In the genomic region with DNA sequence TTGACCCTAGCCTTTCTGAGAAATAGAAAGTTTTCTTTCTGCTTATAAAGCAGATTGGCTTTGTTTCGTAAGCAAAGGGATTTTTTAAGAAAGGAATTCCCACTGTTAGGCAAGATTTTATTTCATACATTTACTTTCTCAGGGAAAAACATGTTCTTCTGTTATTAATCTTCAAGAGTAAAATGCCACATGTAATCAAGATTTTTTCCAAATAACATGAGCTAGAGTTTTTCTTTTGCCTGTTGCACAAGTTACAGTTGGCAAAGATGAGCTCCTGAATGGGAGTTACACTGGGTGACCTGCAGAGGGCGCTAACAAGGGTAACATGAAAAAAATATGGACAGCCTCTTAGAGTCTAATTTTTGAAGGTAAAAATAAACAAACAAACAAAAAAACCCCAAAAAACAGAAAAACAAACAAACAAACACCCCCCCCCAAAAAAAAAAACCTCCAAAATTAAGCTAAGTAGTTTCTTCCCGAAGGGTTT, we compare ENCODE assay signal across 8 mouse cellular contexts.
A peak's percentile ranks its signal among the peaks of the same experiment; 100 is the strongest.
DNase-seq lines count a peak whose midpoint lies in the region; ATAC-seq and TF ChIP-seq lines count a peak whose summit lies in the region.
"Had no signal": no experiment of that assay in that cellular context is flagged by ENCODE, and none has a peak within 500 bp of the region (broad histone marks: within the 10 kb centered on the region; RNA-seq: fewer than 3 reads in every experiment).

No protein-coding gene starts in this region.

- no peaks in the 10 kb centered on the region for H3K27me3 ChIP-seq in hindbrain, postnatal 0 days (ENCODE audit: insufficient read depth, low read length)
- no peaks in the 10 kb centered on the region for H3K27me3 ChIP-seq in hindbrain, embryonic 12.5 days

- H3K27ac ChIP-seq in hindbrain, postnatal 0 days = no peak overlapping the region
- no peak overlapping the region for H3K27ac ChIP-seq in hindbrain, embryonic 12.5 days

- H3K9ac ChIP-seq in hindbrain, postnatal 0 days (replicated peaks; ENCODE audit: low read length) = no peak overlapping the region
- H3K9ac ChIP-seq in hindbrain, embryonic 12.5 days = no peak overlapping the region

- peak; percentile 62 for TF ChIP-seq CTCF in hindbrain, postnatal 0 days (IDR thresholded peaks at IDR 0.05; ENCODE audit: low read depth)

- peak; percentile 61 for DNase-seq in hindbrain, postnatal 0 days (ENCODE audit: low spot score)
- DNase-seq in B cell, adult 2 months = peak; percentile 22 to 36
- DNase-seq in MEL-GATA-1-ER (ENCODE audit: extremely low read depth, low read depth) = peak; percentile 14
- DNase-seq in gastrocnemius, postnatal 14 days = peak; percentile 40

- 64% methylated on average over 3 of the region's 3 CpGs for WGBS in hindbrain, postnatal 0 days
- 64% methylated on average over 3 of the region's 3 CpGs for WGBS in hindbrain, embryonic 12.5 days

- no peaks in the 10 kb centered on the region for H3K36me3 ChIP-seq in hindbrain, postnatal 0 days (ENCODE audit: insufficient read depth, low read length)
- H3K36me3 ChIP-seq in hindbrain, embryonic 12.5 days = no peaks in the 10 kb centered on the region

- H3K9me3 ChIP-seq in hindbrain, postnatal 0 days (ENCODE audit: low read length) = no peaks in the 10 kb centered on the region
- H3K9me3 ChIP-seq in hindbrain, embryonic 12.5 days (replicated peaks) = no peaks in the 10 kb centered on the region

- ATAC-seq in hindbrain, postnatal 0 days = no peak
- ATAC-seq in hindbrain, embryonic 12.5 days (ENCODE audit: low FRiP score) = no peak
- ATAC-seq in inflammation-experienced regulatory T-cells, adult 6 months = no peak
- no peak for ATAC-seq in megakaryocyte, adult 5-6 weeks (ENCODE audit: poor library complexity, severe bottlenecking)

- intact Hi-C loops in gastrocnemius, postnatal 14 days (cut with DNase I; ENCODE audit: low total_unique reads) = no loop called here

- no peaks in the 10 kb centered on the region for H3K4me1 ChIP-seq in hindbrain, postnatal 0 days (ENCODE audit: insufficient read depth, low read length)
- peaks cover 6% of the 10 kb centered on the region for H3K4me1 ChIP-seq in hindbrain, embryonic 12.5 days

- H3K4me3 ChIP-seq in hindbrain, postnatal 0 days (ENCODE audit: low read length) = no peak overlapping the region
- no peak overlapping the region for H3K4me3 ChIP-seq in hindbrain, embryonic 12.5 days
- H3K4me3 ChIP-seq: erythroblast, embryonic 14.5 days had no signal

- H3K4me2 ChIP-seq in hindbrain, postnatal 0 days (ENCODE audit: low read depth, low read length) = no peak overlapping the region
- no peak overlapping the region for H3K4me2 ChIP-seq in hindbrain, embryonic 12.5 days (replicated peaks)
